Mouse (Mus musculus) naive thymus-derived CD4-positive, alpha-beta T cell, adult 2 months (primary cell): ENCODE data around the gene Lrp1.

ENCODE experiments used
- DNase-seq: peaks from one replicate; pipeline ENCODE4 v3.0.0-alpha.2; 2011; ENCODE audit warnings: low read depth

The Lrp1 gene

DNA sequence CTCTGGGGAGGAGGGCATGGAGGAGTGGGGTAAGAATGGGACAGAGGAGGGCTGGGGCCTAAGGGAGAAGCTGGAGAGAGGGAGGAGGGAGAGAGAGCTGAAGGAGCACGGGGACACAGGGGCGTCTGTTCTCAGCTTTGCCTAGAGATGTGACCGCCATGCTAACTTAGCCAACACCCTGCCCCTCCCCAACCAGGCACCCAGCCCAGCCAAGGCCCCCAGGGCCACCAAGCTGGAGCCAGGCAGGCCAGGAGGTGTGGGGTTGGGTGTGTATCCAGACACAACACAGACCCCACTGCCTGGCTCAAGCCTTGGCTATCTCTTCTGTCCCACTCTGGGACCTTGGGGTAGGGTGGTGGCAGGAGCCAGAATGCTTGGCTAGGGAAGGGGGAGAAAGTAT lies 5.4 kb downstream of the Lrp1 start:
- DNase-seq = no peak

DNA sequence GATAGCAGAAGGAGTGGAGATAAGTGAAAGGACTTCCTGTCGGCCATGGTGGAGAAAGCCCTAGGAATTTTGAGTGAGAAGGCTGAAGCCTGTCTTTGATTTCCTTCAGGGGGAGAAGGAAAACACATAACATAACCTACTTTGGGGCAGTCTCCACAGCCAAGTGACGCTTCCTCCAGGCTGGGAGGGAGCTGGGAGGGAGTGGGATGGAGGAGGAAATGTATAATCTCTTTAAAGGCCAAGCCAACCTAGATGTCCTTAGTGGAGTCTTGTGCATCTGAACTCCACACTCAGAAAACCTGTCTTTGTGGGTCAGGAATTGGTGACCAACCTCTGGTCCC lies 5.9 kb downstream of the Lrp1 start:
- DNase-seq = no peak

DNA sequence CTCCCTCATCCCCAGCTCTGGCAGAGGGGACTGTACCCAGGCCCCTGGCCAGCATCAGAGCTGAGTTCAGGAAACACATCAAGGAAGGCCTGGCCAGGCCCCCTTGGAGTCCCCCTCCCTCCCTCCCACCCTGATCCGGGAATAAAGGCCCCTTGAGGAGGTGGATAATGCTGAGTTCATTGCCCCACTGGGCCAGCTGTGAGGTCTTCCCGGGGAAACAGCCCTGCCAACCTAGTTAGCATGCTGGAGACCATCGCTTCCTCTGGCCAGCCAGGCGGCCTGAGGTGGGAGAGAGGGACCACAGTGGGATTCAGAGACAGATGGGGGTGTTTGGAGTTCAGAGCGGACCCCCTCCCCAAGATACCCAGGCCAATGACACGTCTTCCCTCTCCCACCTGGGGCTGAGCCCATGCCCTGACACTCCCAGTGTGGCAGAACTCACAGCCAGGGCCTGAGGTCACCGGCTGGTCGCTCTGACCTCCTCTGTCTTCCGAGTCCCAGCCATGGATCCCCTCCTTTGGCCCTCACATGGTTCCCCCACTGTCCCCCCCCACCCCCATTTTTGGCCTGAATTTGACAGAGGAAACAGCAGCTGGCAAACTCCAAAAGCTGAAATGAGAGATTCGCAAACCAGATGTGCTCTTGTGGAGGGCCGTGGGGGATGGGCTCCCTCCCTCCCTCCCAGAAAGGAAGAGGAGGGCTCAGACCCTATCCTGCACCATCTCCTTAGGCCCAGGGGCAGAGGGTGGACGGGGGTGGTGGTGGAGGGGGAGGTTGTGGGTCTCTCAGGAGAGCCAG lies 6.5 kb downstream of the Lrp1 start:
- DNase-seq = no peak

DNA sequence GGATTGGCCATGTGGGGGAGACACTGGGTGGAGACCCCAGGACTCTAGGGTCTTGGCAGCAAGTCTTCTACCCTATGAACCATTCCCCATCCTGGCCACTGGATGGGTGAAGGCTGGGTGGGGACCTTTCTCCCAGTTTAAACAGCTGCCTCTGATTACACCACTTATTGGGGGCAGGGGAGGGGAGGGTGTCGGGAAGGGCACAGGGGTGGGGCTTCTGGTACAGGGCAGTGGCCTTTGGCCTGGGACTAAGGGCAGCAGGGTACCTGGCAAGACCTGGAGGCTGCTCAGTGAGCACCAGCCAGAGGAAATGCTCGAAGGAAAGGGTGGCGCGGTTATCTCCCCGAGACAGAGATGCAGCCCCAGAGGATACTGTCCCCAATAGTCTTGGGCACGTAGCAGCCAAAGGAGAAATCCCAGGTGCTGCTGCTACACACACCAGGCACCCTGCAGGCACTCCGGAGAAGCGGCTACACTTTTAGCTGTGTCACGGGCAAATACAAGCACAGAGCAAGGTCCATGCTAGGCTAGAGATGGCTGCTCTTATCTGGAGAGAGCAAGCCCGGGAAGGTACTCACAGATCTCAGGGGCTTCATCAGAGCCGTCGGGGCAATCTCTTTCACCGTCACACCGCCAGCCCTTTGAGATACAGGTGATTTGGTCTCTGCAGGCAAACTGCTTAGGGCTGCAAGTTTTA lies 8.7 kb downstream of the Lrp1 start:
- DNase-seq = no peak

DNA sequence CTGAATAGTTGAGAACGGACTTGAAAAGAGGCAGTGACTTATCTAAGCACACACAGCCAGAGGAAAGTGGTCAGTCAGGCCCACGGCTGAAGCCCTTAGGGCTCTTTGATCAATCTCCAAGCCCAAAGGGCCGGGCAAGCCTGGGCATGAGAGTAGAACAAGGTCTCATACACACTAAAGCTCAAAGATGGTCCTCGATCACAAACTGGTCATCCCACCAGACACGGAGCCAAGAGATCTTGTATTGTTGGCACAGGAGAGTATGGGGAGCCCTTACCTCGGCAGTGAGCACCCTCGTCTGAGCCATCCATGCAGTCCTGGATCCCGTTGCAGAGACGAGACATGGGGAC lies 10.9 kb downstream of the Lrp1 start:
- no peak for DNase-seq

DNA sequence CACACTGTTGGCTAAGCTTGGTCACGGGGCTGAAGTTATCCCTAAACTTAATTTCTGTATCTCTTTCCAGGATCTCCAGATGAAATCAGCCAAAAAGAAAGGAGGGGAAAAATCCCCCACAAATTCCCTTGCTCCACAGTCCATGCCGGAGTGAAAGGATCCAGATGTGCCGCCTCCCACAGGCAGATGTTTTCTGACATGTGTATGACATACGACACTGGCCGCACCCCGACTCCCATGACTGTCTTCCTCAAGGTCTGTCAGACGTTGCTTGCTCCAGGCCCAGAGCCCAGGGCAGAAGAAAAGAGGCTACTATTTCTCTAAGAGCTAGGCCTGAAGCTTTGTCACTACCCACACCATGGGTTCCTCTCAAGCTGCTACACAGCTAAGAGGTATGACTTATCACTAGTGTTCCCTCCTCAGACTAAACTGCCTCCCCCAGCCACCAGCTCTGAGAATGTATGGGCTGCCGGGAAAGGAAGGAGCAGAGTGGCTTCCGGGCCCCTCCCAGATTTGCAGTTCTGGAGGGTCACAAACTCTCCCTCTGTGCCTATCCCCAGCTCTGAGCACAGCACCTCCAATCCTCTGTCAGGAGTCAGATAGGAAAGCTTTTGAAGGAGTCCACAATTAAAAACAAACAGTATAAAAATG lies 11.4 kb downstream of the Lrp1 start:
- DNase-seq = no peak

DNA sequence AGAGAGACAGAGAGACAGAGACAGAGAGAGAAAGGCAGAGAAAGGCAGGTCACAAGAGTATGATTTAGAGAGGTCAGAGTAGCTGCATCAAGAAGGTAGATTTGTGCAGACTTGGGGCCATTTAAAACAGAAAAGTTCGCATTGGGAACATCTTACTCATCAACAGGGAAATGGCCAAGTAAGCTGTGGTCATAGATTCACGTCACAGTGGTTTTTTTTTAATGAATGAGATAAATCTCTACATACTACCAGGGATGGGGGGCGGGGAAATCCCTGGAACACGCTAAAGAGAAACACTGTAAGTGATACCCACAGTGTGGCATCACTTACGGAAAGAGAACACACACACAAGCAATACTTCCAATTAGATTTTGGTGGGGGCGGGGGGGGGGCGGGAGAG lies 13.9 kb downstream of the Lrp1 start:
- DNase-seq = no peak

DNA sequence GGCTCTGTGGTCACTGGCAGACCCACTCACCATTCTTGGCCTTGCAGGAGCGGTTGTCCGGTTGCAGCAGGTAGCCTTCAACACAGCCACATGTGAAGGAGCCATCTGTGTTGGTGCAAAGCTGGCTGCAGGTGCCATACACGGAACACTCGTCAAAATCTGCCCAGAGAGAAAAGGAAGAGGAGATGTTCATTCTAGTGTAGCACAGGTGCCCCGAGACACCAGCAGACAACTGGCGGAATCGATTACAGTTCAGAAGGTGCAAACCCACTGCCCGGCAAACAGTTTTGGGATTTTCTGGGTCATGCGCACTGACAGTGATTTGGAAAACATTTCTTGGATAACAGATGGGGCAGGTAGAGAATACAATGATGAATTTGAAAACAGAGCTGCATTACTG lies 15.2 kb downstream of the Lrp1 start:
- DNase-seq = no peak

DNA sequence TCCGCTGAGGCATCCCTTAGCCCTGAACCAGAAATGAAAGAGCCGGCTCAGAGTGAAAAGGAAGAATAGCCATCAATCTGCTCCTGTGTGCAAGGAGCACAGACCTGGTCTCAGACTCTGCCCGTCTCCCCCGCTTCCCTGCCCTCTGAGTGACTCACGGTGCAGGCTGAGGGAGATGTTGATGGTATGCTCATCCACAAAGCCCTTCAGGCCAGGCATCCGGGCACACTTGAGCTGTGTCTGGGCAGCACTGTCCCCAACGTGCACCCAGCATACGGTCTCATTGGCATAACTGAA lies 15.7 kb downstream of the Lrp1 start:
- no peak for DNase-seq

DNA sequence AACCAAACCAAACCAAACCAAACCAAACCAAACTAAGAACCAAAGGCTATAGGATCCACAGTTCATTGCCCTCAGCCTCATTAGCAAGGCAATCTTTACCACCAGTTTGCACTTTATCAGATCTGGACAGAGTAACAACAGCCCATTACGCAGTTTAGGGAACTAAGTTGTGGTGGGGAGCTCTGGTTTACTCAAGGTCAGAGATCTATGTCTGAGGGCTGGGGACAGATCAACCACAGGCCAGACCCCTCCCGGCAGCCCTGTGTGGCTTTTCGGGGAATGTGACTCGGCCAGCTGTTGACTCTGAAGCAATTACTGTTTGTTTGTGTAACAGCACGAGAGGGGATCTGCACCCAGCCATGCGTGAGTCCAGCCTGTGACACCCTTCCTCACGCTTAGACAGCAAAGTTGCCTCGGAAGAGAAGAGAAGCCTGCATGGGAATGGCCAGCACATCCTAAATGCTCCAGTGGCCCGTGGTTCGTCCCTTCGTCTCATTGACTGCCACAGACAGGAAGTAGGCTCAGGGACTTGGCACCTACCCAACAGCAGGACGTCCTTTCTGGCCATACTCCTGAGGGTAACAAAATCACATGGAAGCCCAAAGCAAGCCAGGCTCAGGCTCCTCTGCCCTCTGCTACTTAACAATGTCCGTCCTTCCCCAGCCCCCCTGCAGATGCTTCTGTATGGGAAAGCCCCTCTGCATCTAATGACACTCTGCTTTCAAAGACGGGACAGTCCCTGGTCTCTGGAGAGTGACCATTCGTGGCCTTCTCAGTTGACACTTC lies 16.3 kb downstream of the Lrp1 start:
- no peak for DNase-seq

DNA sequence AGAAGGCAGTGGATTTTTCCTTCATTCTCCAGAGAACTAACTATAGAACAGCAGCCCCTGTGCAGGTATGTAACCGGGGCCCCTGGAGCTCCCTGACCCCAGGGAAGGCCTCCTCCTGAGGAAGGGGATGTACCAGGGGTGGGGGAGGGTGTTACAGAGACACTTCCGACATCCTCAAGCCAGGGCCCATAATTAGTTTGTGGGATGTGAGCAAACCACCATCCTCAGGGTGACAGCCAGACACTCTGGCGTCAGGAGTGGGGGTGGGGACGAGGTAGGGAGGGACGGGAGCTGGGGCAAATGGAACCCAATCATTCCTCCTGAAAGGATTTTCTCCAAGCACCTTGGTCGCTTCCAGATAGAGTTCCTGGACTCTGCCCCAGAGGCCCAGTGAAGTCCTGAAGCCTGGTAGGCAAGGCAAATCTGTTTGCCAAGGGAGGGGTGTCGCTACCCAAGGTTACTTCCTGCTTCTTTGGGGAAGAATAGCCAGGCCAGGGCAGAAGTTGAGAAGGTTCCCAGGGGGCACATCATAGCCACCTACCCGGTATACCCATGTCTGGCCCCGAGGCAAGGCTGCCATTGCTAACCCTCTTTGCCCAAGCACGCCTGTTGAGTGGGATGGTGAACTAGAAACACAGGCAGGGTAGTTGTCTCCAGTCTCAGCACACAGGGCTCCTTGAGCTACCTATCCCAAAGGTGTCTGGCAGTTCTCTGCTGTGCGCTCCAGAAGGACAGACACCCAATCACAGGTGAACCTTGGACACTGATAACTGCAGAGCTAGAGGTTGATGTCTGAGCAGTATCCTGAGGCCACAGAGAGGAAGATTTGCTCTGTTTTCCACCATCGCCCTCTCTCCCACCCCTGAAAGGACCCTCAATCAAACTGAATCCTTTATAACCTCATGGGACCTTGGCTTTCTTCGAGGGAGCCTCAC lies 17.2 kb downstream of the Lrp1 start:
- no peak for DNase-seq

DNA sequence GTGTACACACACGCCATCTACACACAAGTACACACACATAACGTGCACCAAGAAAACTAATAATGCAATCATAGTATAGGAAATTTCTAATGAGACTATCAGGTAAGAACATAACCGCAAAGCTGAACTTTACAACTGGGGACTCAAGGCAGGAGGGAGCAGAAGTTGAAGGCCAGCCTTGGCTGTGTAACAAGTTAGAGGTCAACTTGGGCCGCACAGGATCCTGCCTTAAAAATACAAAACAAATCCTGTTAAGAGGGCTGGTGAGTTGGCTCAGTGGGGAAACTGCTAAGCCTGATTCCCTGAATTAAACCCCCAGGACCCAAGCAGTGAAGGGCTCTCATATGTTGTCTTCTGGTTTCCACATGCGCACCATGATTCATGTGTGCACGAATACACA lies 18.8 kb downstream of the Lrp1 start:
- DNase-seq = no peak

DNA sequence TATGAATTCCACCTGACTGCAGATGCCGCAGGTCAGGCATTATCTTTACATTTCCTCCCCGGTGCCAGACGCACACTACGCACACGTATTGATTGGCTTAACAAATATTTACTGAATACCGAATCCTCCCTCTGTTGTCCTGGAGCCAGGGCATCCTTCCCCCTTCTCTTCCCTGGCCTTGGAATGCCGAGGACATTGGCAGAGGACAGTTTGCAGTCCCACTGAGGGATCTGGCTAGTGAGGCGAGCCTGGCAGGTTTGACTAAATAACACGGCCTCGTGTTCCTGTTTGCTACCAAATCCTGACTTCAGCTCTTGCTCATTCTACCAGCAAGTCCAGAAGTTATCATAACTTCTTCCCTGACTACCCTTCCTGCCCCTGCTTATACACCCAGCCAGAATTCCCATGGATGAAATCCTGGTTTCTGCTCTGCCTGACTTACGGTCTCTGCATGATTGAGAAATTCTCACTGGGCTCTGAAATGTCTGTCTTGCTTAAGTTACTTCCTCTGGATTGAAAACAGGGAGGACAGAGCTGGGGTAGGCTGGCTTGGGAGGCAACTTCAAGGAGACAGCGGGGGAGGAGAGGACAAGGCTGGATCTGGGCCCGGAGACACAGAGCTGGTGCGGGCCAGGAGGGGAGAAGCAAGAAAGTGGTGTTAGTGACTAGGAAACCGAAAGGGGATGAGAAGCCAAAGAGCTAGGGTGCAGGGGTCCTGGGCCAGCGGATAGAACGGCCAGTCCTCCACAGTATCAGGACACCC lies 21.0 kb downstream of the Lrp1 start:
- DNase-seq = no peak

DNA sequence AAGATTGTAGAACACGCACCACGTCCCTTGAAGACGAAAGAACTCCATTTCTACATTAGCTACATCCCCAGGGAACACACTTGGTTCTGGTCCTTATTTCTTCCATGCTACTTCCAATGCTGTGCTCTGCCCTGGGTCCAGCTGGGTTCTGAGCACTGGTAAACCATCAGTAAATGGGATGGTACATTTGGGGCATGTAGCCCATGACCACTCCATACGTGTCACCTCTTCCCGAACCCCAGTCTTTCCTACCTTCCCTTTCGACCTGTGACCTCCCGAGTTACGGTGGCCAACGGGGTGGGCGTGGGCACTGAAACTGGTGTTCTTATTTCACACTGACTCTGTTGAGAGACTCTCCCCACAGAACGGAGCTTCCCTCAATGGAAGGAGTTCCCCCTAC lies 21.7 kb downstream of the Lrp1 start:
- no peak for DNase-seq

DNA sequence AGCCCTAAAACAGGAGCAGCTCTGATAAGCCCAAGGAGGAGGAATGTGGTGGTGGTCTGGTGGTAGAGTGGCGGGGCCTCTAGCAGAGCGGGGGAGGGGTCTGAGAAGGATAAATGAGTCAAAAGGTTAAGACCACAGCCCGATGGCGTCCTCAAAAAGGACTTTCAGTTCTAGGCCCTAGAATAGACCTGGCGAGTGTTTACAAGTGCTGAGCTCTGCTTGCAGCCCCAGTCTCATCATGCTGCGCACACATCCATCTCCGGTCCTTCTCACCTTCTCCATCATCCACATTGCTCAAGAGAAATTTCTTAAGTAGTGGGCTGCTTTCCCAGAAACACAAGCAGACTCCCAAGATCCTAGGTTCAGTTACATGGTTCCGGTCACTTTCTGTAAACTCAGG lies 22.3 kb downstream of the Lrp1 start:
- DNase-seq = no peak

DNA sequence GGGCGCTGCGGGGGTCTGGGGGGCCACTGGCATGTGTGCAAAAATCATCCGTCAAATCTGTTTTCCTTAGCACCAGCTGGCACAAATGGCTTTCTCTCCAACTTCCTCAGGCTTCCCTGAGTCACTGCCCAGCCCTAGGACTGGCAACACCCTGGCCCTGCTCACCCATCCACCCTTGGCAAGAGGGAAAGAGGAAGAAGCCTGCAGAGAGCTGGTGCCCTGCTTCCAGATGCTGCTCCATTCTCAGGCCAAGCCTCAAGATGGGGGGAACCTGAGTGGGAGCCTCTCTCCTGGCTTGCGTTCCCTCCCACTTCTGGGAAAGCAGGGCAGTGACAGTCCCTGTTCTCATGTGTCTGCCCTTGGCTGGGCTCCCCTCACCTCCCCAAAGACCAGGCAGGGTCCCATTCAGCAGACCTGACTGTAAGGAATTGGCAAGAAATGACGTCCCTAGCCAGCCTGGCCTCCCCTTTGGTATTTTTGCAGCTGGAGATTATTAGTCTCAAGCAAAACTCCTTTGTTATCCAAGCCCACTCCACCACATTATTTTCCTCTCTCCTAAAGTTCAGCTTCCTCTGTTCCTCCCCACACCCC lies 23.5 kb downstream of the Lrp1 start:
- no peak for DNase-seq

DNA sequence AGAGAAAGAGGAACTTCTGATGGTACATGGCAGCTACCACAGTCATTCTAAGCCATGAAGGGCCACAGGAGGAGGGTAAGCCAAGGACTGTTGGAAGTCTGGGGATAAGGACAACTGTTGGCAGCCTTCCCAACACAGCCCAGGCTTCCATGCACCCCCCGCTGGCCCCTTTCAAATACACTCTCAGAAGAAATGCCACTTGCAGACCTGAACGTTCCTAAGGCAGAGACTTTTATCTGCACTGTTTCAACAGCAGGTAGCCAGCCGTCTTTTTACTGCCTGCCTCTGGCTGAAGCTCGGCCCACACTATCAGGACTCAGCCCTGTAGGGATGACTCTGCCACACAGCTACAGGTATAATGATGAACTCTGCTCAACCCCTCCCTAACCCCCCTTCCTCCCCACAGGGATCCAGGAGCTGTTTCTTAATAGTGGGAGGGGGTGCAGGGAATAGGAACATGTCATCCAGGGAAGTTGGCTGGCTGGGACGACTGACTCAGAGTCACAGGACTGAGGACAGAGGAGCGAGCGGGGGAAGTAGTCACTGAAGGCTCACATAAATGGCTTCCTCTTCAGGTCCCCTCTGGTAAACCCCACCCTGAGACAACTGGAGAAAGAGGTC lies 24.5 kb downstream of the Lrp1 start:
- no peak for DNase-seq

DNA sequence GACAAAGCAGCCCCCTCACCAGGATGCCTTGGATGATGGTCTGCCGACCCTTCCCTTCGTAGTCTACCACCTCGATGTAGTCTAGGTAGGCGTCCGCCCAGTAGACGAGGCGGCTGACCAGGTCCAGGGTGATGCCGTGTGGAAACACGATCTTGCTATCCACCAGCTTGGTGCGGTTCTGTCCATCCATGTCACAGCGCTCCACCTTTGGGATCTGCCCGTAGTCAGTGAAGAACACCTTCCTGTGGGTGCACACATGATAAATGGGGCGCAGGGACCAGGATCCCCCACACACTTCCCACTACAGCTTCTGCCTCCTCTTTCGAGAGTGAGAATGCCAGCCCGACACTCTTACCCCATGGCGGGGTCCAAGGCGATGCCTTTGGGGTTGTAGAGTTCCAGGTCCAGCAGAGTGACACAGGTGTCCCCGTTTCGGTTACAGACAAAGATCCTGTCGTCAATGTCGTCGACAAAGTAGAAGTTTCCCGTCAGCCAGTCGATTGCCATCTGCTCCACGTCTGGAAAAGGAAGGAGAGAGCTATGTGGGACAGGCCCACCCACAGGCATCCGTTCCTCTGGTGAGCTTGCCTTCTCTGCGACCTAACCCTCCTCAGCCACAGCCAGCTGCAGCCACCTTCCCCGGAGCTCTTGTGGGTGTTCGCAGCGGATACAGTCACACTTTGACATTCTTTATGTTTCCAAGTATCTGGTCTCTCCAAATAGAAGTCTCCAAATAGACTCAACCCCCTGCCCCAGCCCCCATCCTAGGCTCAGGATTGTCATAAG lies 25.8 kb downstream of the Lrp1 start:
- no peak for DNase-seq

DNA sequence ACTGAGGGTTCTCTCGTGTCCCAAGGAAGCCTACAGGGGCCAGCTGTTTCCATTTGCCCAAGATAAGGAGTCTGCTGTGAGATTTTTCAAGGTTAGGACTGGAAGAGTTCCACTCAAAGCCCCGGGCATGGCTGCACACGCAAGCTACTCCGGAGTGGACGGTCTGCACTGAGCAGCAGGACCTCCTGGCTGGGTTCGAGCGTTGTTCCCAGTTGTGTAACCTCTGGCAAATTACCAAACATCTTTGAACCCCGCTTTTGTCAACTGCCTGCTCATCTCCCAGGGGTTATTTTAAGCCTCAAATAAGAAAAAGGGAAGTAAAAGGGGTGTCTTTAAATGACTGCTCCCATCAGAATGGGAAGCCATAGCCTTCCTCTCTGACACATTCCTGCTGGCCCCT lies 26.5 kb downstream of the Lrp1 start:
- no peak for DNase-seq
